Mouse (Mus musculus) right cerebral cortex, adult 2 months (tissue): ENCODE measurements around the gene Elovl4.

ENCODE experiments used
- DNase-seq, 2 experiments: peaks; one replicate each; pipeline ENCODE4 v3.0.0; 2021 to 2022; ENCODE audit warnings: low spot score in 2 of 2

The Elovl4 gene

GRCm38 (mm10) chr9:83805977-83806815 is at the start of gene Elovl4:
TSS of gene Elovl4 (minus strand) at chr9:83806277.
- DNase-seq = peak; percentile 86 to 88

GRCm38 (mm10) chr9:83852464-83852863 is 46.4 kb upstream of the Elovl4 start:
- no peak for DNase-seq

DNA sequence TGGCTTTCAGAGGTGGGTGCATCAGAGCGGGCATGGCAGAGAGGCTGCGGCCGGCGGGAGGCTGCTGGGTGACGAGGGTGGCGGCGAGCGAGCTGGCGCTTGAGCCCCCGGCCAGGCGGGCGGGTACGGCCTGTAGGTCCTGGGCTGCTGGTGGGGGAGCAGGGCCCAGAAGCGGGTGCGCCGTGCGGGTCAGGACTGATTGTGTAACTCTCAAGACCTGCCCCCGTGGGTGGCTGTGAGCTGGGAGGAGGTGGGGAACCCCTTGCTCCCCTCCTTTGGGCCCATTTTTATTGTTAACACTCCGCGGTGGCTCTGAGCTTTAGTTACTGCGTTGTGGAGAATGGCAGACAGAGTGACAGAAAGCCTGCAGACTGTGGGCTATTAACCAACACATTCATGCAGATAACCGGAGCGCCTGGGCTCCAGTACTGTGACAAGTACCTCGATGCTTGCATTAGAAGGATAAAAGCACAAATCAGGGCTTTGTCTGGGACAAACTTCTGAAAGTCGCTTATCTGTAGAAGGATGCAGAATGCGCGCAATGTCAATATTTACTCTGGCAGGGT is 28.8 kb upstream of the Elovl4 start:
- no peak for DNase-seq

- DNase-seq = peak; percentile 89 to 94
These were observed 28.0 kb upstream of the Elovl4 start, which contains the start of gene Ttk for GRCm38 (mm10) chr9:83833811-83834747. TSS of gene Ttk (plus strand) at chr9:83834689.

- DNase-seq = no peak
These were observed 25.1 kb upstream of the Elovl4 start for GRCm38 (mm10) chr9:83831152-83831551.

- no peak for DNase-seq
These were observed 23.8 kb upstream of the Elovl4 start for GRCm38 (mm10) chr9:83829896-83830295.

- no peak for DNase-seq
These were observed 16.8 kb upstream of the Elovl4 start for GRCm38 (mm10) chr9:83822925-83823324.

GRCm38 (mm10) chr9:83820976-83821375 is 14.9 kb upstream of the Elovl4 start:
- DNase-seq = no peak

- DNase-seq = no peak
These were observed 13.1 kb upstream of the Elovl4 start for GRCm38 (mm10) chr9:83819188-83819587.

GRCm38 (mm10) chr9:83807562-83807961 is 1.5 kb upstream of the Elovl4 start:
- peak; percentile 76 to 77 for DNase-seq

- DNase-seq = peak in 1 of 2 experiments; percentile 43
These were observed 707 bp downstream of the Elovl4 start for GRCm38 (mm10) chr9:83805164-83805976.

DNA sequence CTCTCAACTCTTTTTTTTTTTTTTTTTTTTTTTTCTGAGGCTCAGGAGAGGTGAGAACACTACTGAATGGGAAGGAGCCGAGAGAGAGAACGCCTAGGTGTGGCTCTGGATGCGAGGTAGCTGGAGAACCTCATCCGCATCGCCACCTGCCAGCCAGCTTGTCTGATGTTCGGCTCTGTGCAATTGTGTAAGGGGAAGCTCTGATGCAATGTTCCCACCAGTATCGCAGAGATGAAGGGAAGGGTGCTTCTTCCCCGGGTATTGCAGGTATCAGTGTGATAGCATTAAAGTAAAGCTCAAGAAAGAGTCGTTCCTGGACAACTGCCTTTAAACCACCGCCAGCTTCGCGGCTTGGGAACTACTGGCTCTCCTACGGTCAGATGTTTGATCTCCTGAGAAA is 1.7 kb downstream of the Elovl4 start:
- peak in 1 of 2 experiments; percentile 21 for DNase-seq

DNA sequence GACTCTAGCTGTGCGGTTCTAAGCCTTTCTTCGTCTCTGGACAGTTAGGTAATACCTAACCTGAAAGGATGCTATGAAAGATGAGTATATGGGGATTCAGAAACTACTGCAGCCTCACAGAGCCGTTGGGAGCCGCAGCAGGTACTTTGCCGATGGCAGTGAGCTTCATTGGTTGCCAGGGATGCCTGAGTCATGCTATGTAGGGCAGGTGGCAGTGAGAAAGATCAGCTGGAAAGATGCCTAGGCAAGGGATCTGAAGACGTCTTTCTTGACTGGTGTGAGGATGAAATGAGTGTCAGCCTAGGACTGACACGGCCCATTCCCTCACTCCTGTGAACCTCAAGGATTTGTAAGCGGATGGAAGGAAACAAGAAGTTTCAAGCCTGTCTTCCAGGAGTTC is 8.2 kb downstream of the Elovl4 start:
- DNase-seq = no peak

DNA sequence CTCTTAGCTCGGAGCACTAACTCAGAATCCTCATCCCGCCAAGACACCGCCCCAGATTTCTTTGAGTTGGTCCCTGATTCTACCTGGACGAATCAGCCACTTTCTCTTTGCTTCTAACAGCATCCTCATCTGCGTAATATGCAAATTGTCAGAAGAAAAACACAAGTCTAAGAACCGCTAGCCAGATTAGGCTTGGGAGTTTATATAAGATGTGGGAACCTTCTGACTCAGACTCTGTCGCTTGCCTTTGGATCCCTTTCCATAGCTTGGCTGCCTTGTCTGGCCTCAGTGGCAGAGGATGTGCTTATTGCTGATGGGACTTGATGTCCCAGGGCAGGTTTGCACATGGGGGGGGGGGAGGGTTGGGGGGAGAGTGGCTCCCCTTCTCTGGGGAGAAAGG is 9.2 kb downstream of the Elovl4 start:
- no peak for DNase-seq

- no peak for DNase-seq
These were observed 16.8 kb downstream of the Elovl4 start for GRCm38 (mm10) chr9:83789326-83789725.

DNA sequence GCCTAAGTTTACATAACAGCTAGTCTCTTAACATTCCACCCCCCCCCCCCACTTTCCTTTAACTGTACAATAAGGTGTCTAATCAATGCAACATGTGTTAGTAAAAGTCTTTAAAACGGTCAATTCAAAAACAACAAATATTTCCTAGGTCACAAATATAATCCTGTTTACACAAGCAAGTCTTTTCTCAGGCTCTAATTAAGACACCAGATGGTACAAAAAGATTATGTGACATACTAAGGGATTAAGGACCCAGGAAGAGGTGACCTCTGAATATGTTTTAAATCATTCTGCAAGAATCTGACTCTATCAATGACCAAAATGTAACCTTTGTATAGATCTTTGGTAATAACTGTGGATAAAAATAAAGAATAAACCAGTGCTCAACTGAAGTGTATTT is 20.6 kb downstream of the Elovl4 start:
- DNase-seq = no peak

DNA sequence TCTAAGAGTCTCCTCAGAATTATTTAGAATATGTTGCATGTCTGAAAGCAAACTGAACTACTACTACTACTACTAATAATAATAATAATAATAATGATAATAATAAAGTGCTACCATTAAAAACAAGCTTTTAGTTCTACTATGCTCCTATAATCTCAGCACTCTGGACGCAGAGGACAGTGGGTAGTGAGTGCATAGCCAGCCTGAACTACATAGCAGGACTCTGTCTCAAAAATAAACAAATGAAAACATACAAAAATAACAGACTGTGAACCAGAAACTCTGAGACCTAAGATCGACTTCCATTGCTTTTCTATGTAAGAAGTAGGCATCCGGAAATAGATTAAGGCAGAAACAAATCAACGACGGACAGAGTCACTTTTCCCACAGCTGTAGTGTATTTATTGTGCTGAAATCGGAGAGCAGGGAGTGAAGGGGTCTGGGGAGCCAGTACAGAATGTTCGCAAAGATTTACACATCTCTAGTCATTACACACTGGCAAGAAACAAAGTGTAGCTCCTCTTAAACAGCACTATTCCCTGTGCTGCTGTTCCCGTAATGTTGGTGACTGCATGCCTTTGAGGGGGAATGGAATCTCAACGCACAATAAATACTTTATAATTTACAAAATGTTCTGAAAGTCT is 27.6 kb downstream of the Elovl4 start:
- no peak for DNase-seq

GRCm38 (mm10) chr9:83761318-83761717 is 44.8 kb downstream of the Elovl4 start:
- DNase-seq = no peak

GRCm38 (mm10) chr9:83731877-83732276 is 74.2 kb downstream of the Elovl4 start:
- DNase-seq = no peak

DNA sequence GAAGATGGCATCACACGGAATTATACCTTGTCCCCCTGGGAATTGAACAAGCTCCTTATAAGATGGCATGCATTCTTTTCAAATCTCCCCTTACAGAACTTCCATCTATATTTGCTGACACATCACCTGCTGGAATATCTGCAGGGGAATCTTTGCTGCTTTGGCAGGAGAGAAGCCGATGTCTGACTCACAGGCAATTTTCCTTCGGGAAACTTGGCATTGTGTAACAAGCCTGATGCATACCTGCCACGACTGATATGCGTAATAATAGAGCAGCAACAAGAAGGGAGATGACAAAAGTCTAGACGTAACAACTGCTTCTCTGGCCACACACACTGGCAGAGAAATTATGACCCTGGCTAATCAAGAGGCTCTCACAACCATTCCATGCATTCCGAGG is 75.2 kb downstream of the Elovl4 start:
- no peak for DNase-seq
